14 mouse cellular contexts compared by ENCODE assay signal in the genomic region with DNA sequence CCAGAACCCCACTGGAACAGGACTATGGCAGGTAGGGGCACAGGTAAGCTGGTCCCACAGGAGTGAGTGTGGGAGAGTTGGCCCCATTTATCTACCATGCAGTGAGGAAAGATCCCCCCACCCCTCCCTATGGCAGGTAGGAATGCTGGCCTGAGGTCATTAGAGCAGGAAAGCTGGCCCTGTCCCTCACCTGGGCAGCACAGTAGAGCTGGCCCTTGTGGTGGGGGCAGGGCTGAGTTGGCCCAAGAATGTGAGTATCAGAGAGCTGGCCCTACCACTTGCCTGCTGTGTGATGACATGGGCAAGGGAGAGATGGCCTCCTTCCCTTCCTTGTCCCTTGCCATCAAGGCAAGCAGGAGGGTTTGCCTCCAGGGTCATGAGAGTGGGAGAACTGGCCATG.
"Had no signal": no experiment of that assay in that cellular context is flagged by ENCODE, and none has a peak within 500 bp of the region (broad histone marks: within the 10 kb centered on the region; RNA-seq: fewer than 3 reads in every experiment).

No protein-coding gene starts in this region.

- H3K36me3 ChIP-seq: midbrain, embryonic 10.5 days; midbrain, embryonic 12.5 days; neural tube, embryonic 12.5 days; stomach, embryonic 15.5 days had no signal

- H3K9me3 ChIP-seq: midbrain, embryonic 12.5 days; neural tube, embryonic 12.5 days; stomach, embryonic 15.5 days had no signal

- H3K4me2 ChIP-seq: lung, embryonic 14.5 days; midbrain, embryonic 12.5 days; neural tube, embryonic 12.5 days; stomach, embryonic 15.5 days had no signal

- DNase-seq: lung, adult 18-20 months; lung, embryonic 14.5 days; lung, postnatal 10 days; lung, postnatal 4 days; midbrain, embryonic 14.5 days; right cerebral cortex, postnatal 14 days; thymus, adult 18-20 months; thymus, postnatal 14 days; thymus, postnatal 36 days had no signal

- H3K27ac ChIP-seq: midbrain, embryonic 10.5 days; midbrain, embryonic 12.5 days; neural tube, embryonic 12.5 days; stomach, embryonic 15.5 days; stomach, postnatal 0 days had no signal

- H3K9ac ChIP-seq: lung, embryonic 14.5 days; midbrain, embryonic 12.5 days; neural tube, embryonic 12.5 days; stomach, embryonic 15.5 days had no signal

- H3K4me1 ChIP-seq: midbrain, embryonic 10.5 days; midbrain, embryonic 12.5 days; neural tube, embryonic 12.5 days; stomach, embryonic 15.5 days had no signal

- H3K27me3 ChIP-seq: neural tube, embryonic 12.5 days had no signal

- H3K4me3 ChIP-seq: midbrain, embryonic 10.5 days; midbrain, embryonic 12.5 days; neural tube, embryonic 12.5 days; stomach, embryonic 15.5 days had no signal
